Mouse (Mus musculus) B cell, adult 2 months (primary cell): Measurements from ENCODE around the gene Churc1.

ENCODE experiments used
- DNase-seq, 2 experiments: peaks; one replicate each; pipeline ENCODE4 v3.0.0; 2022

Gene Churc1

DNA sequence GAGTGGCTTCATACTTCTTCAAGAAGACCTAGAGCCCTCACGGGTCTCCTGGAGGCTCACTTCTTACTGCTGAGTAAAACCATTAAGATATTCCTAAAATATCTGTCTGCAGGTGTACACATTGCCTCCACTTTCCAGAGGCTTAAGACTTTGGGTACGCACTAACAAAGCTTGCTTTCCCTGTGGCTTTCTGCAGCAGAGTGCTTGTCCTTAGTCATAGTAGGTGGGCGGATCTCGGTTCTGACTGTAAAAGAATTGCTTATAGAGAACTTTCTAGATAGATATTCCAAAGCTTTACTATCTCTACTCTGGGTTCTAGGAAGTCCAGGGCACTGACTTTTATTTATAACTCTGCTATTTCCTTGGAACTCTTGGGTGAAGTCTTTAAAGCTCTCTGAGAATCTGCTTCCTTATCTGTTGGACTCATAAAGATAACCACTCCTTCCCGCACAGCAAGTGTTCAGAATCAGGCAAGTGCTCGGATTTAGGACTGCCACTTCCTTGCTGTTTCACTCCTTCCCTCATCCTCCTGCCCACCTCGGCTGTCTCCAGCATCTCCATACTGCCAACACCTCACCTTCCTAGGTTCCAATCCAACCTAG lies 31.7 kb downstream of the Churc1 start:
- DNase-seq, result no peak

DNA sequence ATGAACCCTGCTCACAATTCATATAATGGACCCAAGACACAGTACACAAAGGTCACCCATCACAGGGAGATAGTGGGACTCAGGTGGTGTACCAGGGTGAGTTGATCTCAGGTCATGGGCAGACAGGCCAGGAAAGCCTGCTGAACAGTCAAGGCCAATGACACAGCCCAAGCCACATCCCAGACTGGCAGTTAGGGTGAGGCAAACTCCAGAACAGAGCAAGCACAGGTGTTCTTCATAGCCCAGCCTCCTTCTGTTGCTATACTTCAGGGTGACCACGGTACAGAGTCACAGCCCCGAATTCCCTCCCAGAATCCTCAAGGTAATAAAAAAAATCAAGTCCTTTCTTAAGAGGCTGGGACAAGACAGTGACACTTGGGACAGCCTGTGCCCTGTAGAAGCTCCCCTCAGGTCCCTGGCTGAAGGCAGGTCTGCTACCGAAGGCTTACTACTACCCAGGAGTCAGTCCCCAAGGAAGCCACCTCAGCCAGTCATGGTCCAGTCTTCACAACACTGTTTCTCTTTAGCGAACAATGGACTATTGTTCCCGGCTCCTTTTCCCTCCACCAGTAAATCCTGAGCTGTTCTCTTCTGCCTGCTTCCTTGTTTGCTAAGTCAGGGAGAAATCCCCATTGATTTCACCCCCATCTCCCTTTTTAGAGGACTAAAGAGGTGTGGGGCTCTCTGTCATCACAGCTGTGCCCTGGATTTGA lies 32.8 kb downstream of the Churc1 start:
- no peak for DNase-seq

DNA sequence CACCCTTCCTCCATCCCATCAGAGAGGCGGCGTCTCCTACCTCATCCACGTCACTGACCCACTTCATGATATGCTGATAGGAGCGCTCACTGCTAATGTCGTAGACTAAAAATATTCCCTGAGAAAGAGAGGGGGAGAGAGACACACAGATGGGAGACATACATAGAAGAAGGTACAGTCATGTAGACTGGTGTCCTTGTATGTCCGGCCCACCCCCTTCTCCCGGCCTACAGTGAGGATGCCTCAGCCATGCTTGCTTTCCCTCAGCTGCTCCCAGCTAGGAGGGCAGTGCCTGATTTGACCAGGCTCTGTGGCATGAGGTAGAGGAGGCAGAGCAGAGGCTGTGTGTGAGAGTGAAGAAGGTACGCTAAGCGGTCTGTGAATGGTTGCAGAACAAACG lies 37.7 kb downstream of the Churc1 start:
- DNase-seq, result no peak

DNA sequence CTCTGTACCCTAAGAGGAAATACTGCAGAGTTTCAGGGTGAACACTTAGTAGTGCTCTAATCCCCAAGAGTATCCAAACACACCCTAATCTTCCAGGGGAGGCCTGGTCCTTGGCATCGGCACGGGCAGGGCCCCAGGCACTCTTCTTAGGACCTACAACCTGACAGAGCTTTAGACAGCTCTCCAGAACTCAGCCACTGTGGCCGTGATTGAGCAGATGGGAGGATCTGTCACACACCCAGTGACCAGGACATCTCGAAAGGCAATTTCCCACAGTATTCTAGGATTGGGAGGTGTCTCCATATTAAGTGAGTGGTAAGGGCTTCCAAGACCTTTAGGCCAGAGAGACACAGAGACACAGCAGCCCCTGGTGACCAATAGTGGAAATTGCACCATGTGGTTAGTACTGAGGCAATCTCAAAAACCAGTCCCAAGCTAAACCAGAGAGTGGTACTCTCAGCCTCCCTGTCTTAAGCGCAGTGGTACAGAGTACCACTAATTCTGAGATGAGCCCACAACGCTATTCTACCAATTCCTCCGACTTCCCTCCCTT lies 38.4 kb downstream of the Churc1 start:
- peak; percentile 61 for DNase-seq

DNA sequence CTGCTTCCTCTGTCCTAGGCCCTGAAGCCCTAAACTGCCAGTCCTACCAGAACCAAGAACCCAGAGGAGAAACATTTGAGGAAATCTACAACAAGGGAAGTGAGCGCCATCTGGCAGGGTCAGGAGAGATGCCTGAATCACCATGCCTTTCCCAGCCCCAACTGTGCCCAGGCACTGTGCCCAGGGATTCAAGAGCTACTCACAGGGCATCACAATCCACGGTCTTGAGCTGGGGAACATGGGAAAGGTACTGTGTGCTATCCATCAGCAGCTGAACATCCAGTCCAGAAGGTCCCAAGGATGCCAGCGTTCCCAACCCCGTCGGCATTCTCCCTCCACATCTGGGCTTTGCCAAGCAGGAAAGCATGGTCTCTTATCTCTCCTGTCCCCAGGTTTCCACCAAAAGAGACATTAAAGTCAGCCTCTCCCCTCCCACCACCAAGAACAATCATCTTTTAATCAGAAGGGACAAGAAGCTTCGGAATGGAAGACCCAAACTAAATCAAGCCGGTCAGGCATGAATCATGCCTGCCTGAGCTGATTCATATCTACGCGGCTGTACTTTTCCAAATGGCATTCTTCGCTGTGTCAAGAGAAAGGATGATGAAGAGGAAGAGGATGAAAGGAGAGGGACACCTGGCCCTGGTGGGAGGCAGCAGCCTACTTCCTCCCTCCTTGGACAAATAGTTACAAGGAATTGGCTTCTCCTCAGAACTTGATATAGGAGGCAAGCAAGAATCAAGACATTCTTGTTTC lies 39.9 kb downstream of the Churc1 start:
- DNase-seq, result no peak

DNA sequence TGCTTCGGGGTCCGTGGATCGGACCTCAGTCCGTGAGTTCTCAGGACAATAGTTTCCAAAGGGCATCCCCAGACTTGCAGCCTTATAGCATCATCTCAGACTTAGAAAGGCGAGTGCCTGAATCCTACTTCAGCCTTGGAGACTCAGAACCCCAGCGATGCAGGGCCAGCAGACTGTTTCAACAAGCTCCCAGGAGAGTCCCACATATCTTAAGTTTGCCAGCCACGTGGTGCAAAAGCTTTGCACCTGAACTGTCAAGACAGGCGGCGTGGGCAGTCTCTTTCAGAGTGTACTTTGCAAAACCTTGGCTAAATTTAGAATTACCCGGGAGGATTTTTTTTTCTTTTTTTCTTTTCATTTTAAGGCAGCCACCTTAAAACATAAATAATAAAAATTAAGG lies 42.5 kb downstream of the Churc1 start:
- DNase-seq, result no peak

DNA sequence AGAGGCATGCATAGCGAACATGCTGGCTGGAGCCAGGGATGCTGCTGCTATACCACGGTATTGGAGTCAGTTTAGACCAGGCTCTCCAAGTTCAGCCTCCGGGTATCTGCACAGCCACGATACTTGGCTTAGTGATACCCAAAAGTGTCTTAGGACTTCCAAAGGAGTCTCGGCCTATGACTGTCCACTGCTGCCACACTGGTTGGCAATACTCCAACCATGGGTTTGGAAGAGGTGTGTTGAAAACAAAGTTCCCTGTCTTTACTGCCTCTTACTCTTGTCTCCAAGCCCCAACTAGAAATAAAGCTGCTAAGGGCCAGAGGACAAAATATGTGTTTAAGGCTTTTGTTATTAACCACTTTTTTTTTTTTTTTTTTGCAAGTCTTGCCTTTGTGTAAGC lies 45.2 kb downstream of the Churc1 start:
- no peak for DNase-seq

DNA sequence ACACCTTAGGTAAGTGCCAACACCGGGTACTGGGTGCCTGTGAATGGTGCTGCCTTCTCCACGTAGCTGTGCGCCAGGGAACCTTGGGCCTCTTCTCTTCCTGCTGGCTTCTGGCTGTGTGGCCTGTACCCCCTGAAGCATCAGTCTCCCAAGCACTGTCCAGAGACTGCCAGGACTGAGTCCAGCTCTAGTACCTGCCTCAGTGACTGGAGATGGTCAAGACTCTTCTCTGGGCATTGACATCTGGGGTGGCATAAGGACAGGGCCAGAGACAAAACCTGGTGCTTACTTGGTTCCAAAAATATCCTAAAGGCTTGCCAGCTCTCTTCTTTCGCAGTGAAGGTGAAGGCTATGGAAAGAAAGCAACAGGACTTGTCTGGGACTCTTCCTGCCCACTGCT lies 45.7 kb downstream of the Churc1 start:
- no peak for DNase-seq

DNA sequence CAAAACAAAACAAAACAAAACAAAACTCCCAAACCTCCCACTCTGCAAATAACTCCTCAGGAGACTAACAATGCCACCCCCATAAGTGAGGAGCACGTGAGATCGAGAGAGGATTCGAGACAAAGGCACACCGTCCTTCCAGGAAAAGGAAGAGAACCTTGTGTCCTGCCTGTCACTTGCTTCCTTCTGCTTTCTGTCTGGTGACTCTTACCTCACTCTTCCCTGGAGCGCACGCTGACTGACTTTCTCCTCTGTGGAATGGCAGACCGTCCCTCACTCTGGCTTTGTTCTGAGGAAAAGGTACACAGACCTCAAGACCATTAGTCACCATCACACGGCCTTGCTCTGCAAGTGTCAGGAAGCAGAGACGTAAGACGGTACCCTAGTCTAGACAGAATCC lies 48.2 kb downstream of the Churc1 start:
- no peak for DNase-seq

DNA sequence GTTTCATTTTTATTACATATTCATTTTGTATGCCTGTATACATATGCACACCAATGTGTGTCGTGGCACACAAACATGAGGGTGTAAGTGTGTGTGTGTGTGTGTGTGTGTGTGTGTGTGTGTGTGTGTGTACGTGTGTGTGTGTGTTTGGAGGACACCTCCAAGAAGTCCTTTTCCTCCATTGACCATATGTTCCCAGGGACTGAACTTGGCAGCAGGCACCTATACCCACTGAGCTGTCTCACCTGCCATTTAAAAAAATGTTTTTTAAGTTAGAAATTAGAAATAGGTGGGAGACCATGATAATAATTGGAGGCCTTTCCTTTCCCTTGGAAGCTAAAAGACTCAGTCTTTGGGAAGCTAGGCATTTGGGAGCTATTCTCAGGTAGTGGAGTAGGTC lies 48.8 kb downstream of the Churc1 start:
- DNase-seq, result no peak

DNA sequence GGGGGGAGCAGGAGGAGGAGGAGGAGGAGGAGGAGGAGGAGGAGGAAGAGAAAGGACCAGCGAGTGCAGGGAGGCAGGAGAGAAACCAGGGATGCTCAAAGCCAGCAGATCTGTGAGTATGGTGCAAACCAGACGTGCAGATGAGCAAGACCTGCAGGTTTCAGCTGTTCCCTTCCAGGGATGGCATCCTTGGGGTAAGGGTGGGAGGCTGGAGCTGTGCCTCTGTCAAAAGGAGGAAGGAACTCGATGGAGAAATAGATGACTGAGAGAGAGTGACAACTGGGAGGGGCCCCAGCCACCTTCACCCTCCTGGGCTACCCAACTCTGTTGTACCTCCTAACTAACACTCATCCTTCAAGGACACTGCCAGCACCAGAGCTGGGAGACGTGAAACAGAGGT lies 51.4 kb downstream of the Churc1 start:
- DNase-seq, result no peak

DNA sequence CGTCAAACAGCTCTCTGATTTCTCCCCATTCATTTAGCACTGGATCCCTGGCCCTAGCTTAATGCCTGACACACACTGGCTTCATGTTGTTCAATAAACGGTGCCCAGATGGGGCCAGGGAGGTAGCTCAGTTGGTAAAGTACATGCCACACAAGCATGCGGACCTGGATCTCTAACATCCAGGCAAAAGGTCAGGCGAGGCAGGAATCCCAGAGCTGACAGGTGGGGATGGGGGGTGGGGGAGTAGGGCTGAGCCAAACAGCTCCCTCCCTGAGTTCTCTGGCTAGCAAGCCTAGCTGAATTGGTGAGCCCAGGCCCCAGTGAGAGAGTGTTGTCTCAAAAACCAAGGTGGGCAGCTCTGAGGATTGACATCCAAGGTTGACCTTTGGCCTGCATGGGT lies 51.8 kb downstream of the Churc1 start:
- no peak for DNase-seq

DNA sequence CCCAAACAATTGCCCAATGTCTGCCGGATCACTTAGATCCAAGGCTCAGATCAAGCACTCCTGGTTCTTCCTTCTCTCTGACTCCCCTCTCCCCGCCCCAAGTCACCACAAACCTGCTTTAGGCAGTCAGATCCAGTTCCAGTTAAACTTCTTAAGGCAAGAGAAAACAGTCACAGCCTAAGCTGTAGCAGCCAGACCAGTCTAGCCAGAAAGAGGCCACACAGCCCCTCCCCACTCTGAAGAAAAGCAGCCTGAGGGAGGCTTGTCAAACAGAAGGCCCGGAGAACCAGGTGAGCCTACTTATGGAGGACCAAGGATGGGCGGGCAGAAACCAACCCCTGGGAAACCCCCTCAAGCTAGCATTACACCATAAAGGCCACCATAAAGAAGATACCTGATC lies 52.8 kb downstream of the Churc1 start:
- no peak for DNase-seq

DNA sequence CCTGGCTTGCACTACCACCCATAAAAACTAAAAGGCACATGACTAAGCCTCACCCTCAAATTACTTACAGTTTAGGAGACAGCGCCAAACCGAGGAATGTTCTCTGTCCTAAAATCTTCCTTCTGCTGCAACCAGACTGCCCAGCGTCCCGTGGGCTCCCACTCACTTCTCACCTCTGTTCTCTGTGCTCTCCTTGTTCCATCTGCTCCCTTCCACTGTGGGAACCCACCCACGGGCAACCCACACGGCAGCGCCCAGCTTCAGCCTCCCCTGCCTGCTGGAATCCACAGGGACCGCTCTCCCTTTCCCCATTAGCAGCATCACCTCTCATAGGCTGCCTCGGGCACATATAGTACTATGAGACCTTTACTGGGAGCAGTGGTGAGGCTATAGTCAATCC lies 53.6 kb downstream of the Churc1 start:
- DNase-seq, result no peak

DNA sequence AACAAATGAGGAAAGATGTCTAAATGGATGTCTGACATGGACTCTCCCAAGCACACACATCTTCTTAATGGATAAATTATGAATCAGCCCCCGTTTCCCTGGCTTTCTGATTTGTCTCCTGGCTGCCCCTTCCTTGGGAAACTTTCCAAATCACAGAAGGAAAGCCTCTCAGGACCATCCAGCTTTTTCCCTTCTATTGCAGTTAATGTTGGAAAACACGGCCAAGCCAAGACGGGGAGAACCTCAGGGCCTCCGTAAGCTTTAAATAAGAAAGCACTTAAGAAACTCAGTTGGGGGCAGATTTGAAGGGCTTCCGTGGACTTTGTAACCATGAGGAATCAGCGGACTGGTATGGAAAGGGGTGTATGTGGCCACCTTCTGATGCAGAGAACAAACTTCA lies 54.5 kb downstream of the Churc1 start:
- DNase-seq, result no peak

DNA sequence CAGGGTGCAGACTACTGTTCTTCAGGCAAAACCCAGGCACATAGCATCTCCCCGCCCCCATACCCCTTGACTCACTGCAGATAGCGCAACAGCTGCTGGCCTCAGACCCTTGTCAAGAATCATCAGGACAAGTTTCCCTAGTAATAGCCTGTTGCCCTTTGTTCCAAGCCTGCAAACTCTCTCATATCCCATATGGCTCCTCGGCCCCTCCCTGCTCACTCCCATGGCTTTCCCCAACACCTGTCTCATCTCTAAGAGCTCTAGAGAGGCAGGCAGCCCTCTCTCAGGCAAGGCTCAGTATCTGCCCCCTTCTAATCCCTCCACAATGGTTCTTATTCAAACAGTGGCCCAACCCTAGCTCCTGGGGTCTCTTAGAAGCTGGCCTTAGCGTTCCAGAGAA lies 55.3 kb downstream of the Churc1 start:
- DNase-seq, result no peak

DNA sequence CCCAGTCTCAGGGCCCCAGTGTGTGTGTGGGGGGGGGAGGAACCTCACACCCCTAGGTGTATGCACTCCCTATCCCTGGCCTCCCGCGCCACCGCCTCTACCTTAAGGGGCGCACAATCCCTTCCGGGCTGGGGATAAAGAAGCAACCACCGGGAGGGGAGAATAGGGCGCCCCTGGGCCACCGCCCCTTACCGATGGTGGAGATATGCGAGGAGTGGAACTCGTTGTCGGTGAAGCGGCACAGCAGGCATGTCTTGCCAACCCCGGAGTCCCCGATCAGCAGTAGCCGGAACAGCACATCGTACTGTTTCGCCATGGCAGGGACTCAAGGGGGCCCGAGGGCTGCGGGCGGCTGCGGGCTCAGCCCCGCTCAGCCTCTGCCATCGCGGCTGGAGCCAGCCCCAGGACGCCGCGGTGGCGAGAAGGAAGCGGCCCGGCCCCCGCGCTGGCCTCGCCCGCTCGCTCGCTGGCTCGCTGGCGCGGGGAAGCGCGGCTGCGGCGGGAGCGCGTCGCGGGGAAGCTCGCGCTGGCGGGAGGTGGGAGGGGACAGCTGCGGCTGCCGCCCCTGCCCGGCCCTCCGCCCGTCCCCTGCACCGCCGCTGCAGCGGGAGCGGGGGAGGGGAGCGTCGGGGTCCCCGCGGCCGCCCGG lies 56.8 kb downstream of the Churc1 start:
- DNase-seq, result peak; percentile 28 to 30

DNA sequence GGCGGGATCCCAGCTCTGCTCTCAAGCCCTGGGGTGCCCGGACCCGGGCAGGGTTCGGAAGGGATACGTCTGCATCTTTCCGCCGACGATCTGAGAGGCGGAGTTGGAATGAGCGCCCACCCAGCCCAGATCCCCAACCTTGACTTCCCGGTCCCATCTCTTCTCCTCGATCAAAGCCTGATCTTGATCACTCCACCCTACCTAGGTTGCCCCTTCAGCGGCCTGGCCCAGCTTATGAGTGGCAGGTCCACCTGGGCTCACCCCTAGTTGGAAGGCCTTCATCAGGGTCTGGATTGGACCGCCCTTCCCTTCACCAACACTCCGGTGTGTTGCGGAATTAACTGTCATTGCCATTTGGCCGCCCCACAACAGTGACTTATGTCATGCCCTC lies 57.3 kb downstream of the Churc1 start, which contains the start of gene Rab15:
TSS of gene Rab15 (minus strand) at position 258 of the 391 bp plus-strand sequence.
- peak in 1 of 2 experiments; percentile 4 for DNase-seq

DNA sequence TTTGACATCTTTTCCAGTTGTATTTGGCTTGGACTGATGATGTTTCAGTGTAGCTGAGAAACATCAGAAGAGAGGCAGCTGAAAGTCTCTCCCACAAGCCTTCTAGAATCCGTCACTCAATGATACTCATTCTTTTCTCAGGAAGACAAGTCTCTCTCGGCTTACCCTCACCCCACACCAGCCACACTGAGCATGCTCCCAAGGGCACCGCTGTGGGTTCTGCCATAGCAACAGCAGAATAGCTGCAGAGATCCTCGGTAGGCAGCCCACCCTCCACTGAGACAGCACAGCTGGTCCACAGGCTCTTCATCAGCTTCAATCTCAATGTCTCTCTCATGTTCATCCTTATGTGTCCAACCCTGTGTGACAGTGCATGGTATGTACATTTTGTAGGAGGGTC lies 59.9 kb downstream of the Churc1 start:
- no peak for DNase-seq

DNA sequence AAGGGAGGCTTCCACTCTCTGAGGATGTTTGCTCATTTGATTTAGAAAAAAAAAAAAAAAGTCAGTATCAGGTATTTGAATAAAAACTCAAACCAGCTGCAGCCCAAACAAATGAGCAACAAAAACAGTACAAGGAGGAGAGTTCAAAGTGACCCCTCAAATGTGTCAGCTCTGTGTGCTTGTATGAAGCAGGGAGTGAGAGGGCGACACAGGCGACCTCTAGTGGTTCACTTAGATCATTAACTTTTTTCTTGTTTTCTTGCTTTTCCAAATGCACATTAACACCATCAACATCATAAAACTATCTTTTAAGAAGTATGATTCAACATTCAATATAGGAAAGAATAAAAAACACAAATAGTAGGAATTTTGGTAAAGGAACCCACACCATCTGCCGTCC lies 67.4 kb downstream of the Churc1 start:
- peak; percentile 31 to 35 for DNase-seq
